Mouse (Mus musculus) myocyte (in vitro differentiated cells): Measurements from ENCODE around the gene Ccdc47. TPM values are rescaled to one million over a fixed set of nuclear protein-coding genes. Genes with fewer than 3 reads are reported as not detected.

Source experiments
- H3K27me3 ChIP-seq: one replicate; pipeline ENCODE4 v1.6.1; 2011; ENCODE audit not compliant: control insufficient read depth, insufficient read depth, insufficient read length
- H3K36me3 ChIP-seq: one replicate; pipeline ENCODE4 v1.6.1; 2011; ENCODE audit not compliant: control insufficient read depth, insufficient read depth
- H3K4me2 ChIP-seq: one replicate; pipeline ENCODE4 v1.6.1; 2011; ENCODE audit warnings: low read depth, control low read depth
- H3K4me3 ChIP-seq: one replicate; pipeline ENCODE4 v1.5.1; 2011; ENCODE audit warnings: mild to moderate bottlenecking, control low read depth, moderate library complexity
- H3K79me2 ChIP-seq: one replicate; pipeline ENCODE4 v1.6.1; 2011; ENCODE audit not compliant: control insufficient read depth, insufficient read depth
- H3ac ChIP-seq: one replicate; pipeline ENCODE4 v1.6.1; 2011; ENCODE audit not compliant: control insufficient read depth, insufficient read length
- CEBPB ChIP-seq: IDR thresholded peaks from 2 replicates; pipeline ENCODE4 v1.6.1; 2011; ENCODE audit warnings: mild to moderate bottlenecking, moderate library complexity; ENCODE audit not compliant: poor library complexity, insufficient read depth, severe bottlenecking
- E2F4 ChIP-seq: IDR thresholded peaks from one replicate; pipeline ENCODE4 v1.6.1; 2011; ENCODE audit warnings: mild to moderate bottlenecking, control low read depth, moderate library complexity; ENCODE audit not compliant: insufficient read depth
- MAX ChIP-seq: IDR thresholded peaks from one replicate; pipeline ENCODE4 v1.6.1; 2011; ENCODE audit warnings: low read depth, mild to moderate bottlenecking, control low read depth
- MYOD1 ChIP-seq, 3 experiments: IDR thresholded peaks; one replicate each; pipeline ENCODE4 v1.6.1; 2011; ENCODE audit warnings: control low read depth in 2 of 3, low read depth in 2 of 3, mild to moderate bottlenecking in 2 of 3, moderate library complexity in 1 of 3; ENCODE audit not compliant: insufficient read length in 2 of 3, control insufficient read depth in 1 of 3
- MYOG ChIP-seq, 3 experiments: IDR thresholded peaks; one replicate each; pipeline ENCODE4 v1.6.1; 2011; ENCODE audit warnings: control low read depth in 2 of 3, low read depth in 2 of 3, mild to moderate bottlenecking in 2 of 3; ENCODE audit not compliant: insufficient read length in 2 of 3, control insufficient read depth in 1 of 3, insufficient read depth in 1 of 3
- POLR2A ChIP-seq: IDR thresholded peaks from one replicate; pipeline ENCODE4 v1.6.1; 2011; ENCODE audit warnings: low read depth, mild to moderate bottlenecking, control low read depth, moderate library complexity; ENCODE audit not compliant: insufficient read length
- POLR2AphosphoS2 ChIP-seq: IDR thresholded peaks from one replicate; pipeline ENCODE4 v1.6.1; 2011; ENCODE audit warnings: low read depth, control low read depth; ENCODE audit not compliant: insufficient read length
- REST ChIP-seq: IDR thresholded peaks from one replicate; pipeline ENCODE4 v1.6.1; 2011; ENCODE audit warnings: mild to moderate bottlenecking, control low read depth, moderate library complexity; ENCODE audit not compliant: insufficient read depth, insufficient read length
- SRF ChIP-seq: IDR thresholded peaks from one replicate; pipeline ENCODE4 v1.6.1; 2011; ENCODE audit warnings: low read depth; ENCODE audit not compliant: control insufficient read depth, insufficient read length
- TCF12 ChIP-seq: IDR thresholded peaks from one replicate; pipeline ENCODE4 v1.6.1; 2011; ENCODE audit warnings: mild to moderate bottlenecking, control low read depth; ENCODE audit not compliant: poor library complexity, insufficient read depth, severe bottlenecking
- TCF3 ChIP-seq: IDR thresholded peaks from one replicate; pipeline ENCODE4 v1.6.1; 2011; ENCODE audit warnings: low read depth, control low read depth; ENCODE audit not compliant: insufficient read length
- USF1 ChIP-seq: IDR thresholded peaks from one replicate; pipeline ENCODE4 v1.6.1; 2011; ENCODE audit warnings: low read depth, mild to moderate bottlenecking, control low read depth, moderate library complexity
- polyA plus RNA-seq: library from polyadenylated mRNA; unstranded; fragments of >200 nt; fragmentation: generic; extraction: Trizol; gene quantifications from one replicate; pipeline ENCODE4 v1.2.1, GENCODE M21; 2012; ENCODE audit warnings: missing spikeins

The Ccdc47 gene
- polyA plus RNA-seq, 1 experiment, result 31.6 TPM

- TF ChIP-seq MYOD1 (IDR thresholded peaks at IDR 0.05; ENCODE audit: control insufficient read depth in 1 of 3, insufficient read length in 2 of 3, low read depth in 2 of 3) (no peak), POLR2AphosphoS2 (peak; percentile 16)
- Histone ChIP-seq H3K79me2 (no peaks in the 10 kb centered on the region), H3K4me3 (no peak overlapping the region), H3K27me3 (no peaks in the 10 kb centered on the region), H3ac (no peak overlapping the region), H3K4me2 (no peak overlapping the region), H3K36me3 (peaks cover 7% of the 10 kb centered on the region)
Observed at GRCm38 (mm10) chr11:106157154-106157553, 59.0 kb downstream of the Ccdc47 start.

- TF ChIP-seq SRF (no peak), CEBPB (no peak), MYOG (IDR thresholded peaks at IDR 0.05; ENCODE audit: control insufficient read depth in 1 of 3, insufficient read depth in 1 of 3, insufficient read length in 2 of 3, low read depth in 2 of 3) (no peak), POLR2AphosphoS2 (peak; percentile 54), E2F4 (no peak)
- H3K36me3 ChIP-seq, result peaks cover 7% of the 10 kb centered on the region
Observed at GRCm38 (mm10) chr11:106156257-106156656, 59.9 kb downstream of the Ccdc47 start.

GRCm38 (mm10) chr11:106155761-106156160, 60.4 kb downstream of the Ccdc47 start:
- no peak for TF ChIP-seq E2F4
- no peak for TF ChIP-seq POLR2A
- no peak for TF ChIP-seq REST
- TF ChIP-seq MYOG (IDR thresholded peaks at IDR 0.05; ENCODE audit: control insufficient read depth in 1 of 3, insufficient read depth in 1 of 3, insufficient read length in 2 of 3, low read depth in 2 of 3), result no peak
- TF ChIP-seq TCF12, result no peak
- TF ChIP-seq POLR2AphosphoS2, result no peak
- no peak for TF ChIP-seq SRF
- TF ChIP-seq CEBPB, result no peak
- TF ChIP-seq USF1, result no peak
- Histone ChIP-seq H3K4me2 (no peak overlapping the region), H3K36me3 (peaks cover 7% of the 10 kb centered on the region), H3K27me3 (no peaks in the 10 kb centered on the region), H3K79me2 (no peaks in the 10 kb centered on the region), H3ac (no peak overlapping the region), H3K4me3 (no peak overlapping the region)

More at GRCm38 (mm10) chr11:106156257-106156656, 59.9 kb downstream of the Ccdc47 start:
- Histone ChIP-seq H3K27me3 (no peaks in the 10 kb centered on the region), H3ac (no peak overlapping the region), H3K4me3 (no peak overlapping the region), H3K79me2 (no peaks in the 10 kb centered on the region), H3K4me2 (no peak overlapping the region)

GRCm38 (mm10) chr11:106154770-106155169, 61.4 kb downstream of the Ccdc47 start:
- no peaks in the 10 kb centered on the region for H3K27me3 ChIP-seq
- H3K36me3 ChIP-seq, result peaks cover 12% of the 10 kb centered on the region
- H3K79me2 ChIP-seq, result no peaks in the 10 kb centered on the region
- no peak overlapping the region for H3ac ChIP-seq
- H3K4me3 ChIP-seq, result no peak overlapping the region
- H3K4me2 ChIP-seq, result no peak overlapping the region
- TF ChIP-seq MAX, result no peak
- TF ChIP-seq MYOD1 (IDR thresholded peaks at IDR 0.05; ENCODE audit: control insufficient read depth in 1 of 3, insufficient read length in 2 of 3, low read depth in 2 of 3), result no peak
- no peak for TF ChIP-seq TCF12
- no peak for TF ChIP-seq E2F4
- TF ChIP-seq CEBPB, result no peak
- no peak for TF ChIP-seq POLR2A
- TF ChIP-seq TCF3, result no peak
- no peak for TF ChIP-seq USF1
- TF ChIP-seq SRF, result no peak
- no peak for TF ChIP-seq MYOG (IDR thresholded peaks at IDR 0.05; ENCODE audit: control insufficient read depth in 1 of 3, insufficient read depth in 1 of 3, insufficient read length in 2 of 3, low read depth in 2 of 3)
- TF ChIP-seq REST, result no peak
- TF ChIP-seq POLR2AphosphoS2, result no peak

GRCm38 (mm10) chr11:106154091-106154490, 62.1 kb downstream of the Ccdc47 start:
- TF ChIP-seq POLR2A (no peak), TCF12 (no peak), MYOG (IDR thresholded peaks at IDR 0.05; ENCODE audit: control insufficient read depth in 1 of 3, insufficient read depth in 1 of 3, insufficient read length in 2 of 3, low read depth in 2 of 3) (no peak), MYOD1 (IDR thresholded peaks at IDR 0.05; ENCODE audit: control insufficient read depth in 1 of 3, insufficient read length in 2 of 3, low read depth in 2 of 3) (no peak), MAX (no peak), REST (no peak), E2F4 (no peak), CEBPB (no peak), USF1 (no peak), POLR2AphosphoS2 (no peak), TCF3 (no peak), SRF (no peak)
- Histone ChIP-seq H3ac (no peak overlapping the region), H3K36me3 (peaks cover 19% of the 10 kb centered on the region), H3K27me3 (no peaks in the 10 kb centered on the region), H3K79me2 (no peaks in the 10 kb centered on the region), H3K4me3 (no peak overlapping the region), H3K4me2 (no peak overlapping the region)
